Mouse (Mus musculus): ENCODE measurements at regions not wholly inside any gene's neighbourhood (a gene's known extent, or its start where the extent isn't known, plus 50 kb on each side); places are given as distances from the start of the nearest gene placed in this dataset.

- Histone ChIP-seq H3K36me3 (ENCODE audit: control insufficient read depth, insufficient read depth, low read length) (no peaks in the 10 kb centered on the region), H3K4me2 (no peak overlapping the region), H3K9me3 (replicated peaks; ENCODE audit: control insufficient read depth, low read length) (no peaks in the 10 kb centered on the region), H3K4me1 (ENCODE audit: control insufficient read depth, insufficient read depth, low read length) (peaks cover 4% of the 10 kb centered on the region; the same call in 1 of the 2 replicates), H3K4me3 (ENCODE audit: low read depth, low read length) (no peak overlapping the region), H3K9ac (ENCODE audit: low read depth, low read length) (no peak overlapping the region), H3K27me3 (ENCODE audit: control insufficient read depth, insufficient read depth, low read length) (peaks cover 23% of the 10 kb centered on the region), H3K27ac (ENCODE audit: low read depth, low read length) (no peak overlapping the region)
- no peak for ATAC-seq (replicated peaks; ENCODE audit: insufficient number of reproducible peaks, low FRiP score, low TSS enrichment)
- WGBS (ENCODE audit: insufficient replicate concordance) = 46% methylated on average over 1 of the region's 1 CpGs
Observed at GRCm38 (mm10) chr6:67115505-67116303, 78.4 kb upstream of the Gadd45a start.

GRCm38 (mm10) chr6:67114753-67115152 lies 77.5 kb upstream of the Gadd45a start:
- ATAC-seq (replicated peaks; ENCODE audit: insufficient number of reproducible peaks, low FRiP score, low TSS enrichment) = no peak
- H3K9me3 ChIP-seq (replicated peaks; ENCODE audit: control insufficient read depth, low read length) = no peaks in the 10 kb centered on the region
- H3K27me3 ChIP-seq (ENCODE audit: control insufficient read depth, insufficient read depth, low read length) = peaks cover 23% of the 10 kb centered on the region
- H3K27ac ChIP-seq (ENCODE audit: low read depth, low read length) = no peak overlapping the region
- no peaks in the 10 kb centered on the region for H3K36me3 ChIP-seq (ENCODE audit: control insufficient read depth, insufficient read depth, low read length)
- no peak overlapping the region for H3K4me3 ChIP-seq (ENCODE audit: low read depth, low read length)
- H3K4me1 ChIP-seq (ENCODE audit: control insufficient read depth, insufficient read depth, low read length) = peaks cover 4% of the 10 kb centered on the region; the same call in 1 of the 2 replicates
- WGBS (ENCODE audit: insufficient replicate concordance) = 87% methylated on average over 4 of the region's 4 CpGs
- no peak overlapping the region for H3K4me2 ChIP-seq
- no peak overlapping the region for H3K9ac ChIP-seq (ENCODE audit: low read depth, low read length)

- H3K36me3 ChIP-seq (ENCODE audit: control insufficient read depth, insufficient read depth, low read length) = no peaks in the 10 kb centered on the region
- peaks cover 4% of the 10 kb centered on the region; the same call in 1 of the 2 replicates for H3K4me1 ChIP-seq (ENCODE audit: control insufficient read depth, insufficient read depth, low read length)
- no peak overlapping the region for H3K27ac ChIP-seq (ENCODE audit: low read depth, low read length)
- peak overlapping the region; percentile 67 for H3K4me2 ChIP-seq
- peak overlapping the region; percentile 37 for H3K4me3 ChIP-seq (ENCODE audit: low read depth, low read length)
- 0 out of 2 replicates have a peak, but pooled peaks have one; percentile 39 for ATAC-seq (replicated peaks; ENCODE audit: insufficient number of reproducible peaks, low FRiP score, low TSS enrichment)
- peak overlapping the region; percentile 54 for H3K9ac ChIP-seq (ENCODE audit: low read depth, low read length)
- 6% methylated on average over 26 of the region's 26 CpGs for WGBS (ENCODE audit: insufficient replicate concordance)
- no peaks in the 10 kb centered on the region for H3K9me3 ChIP-seq (replicated peaks; ENCODE audit: control insufficient read depth, low read length)
- peaks cover 23% of the 10 kb centered on the region for H3K27me3 ChIP-seq (ENCODE audit: control insufficient read depth, insufficient read depth, low read length)
Observed at GRCm38 (mm10) chr6:67113686-67114278, 76.5 kb upstream of the Gadd45a start.

GRCm38 (mm10) chr6:67113261-67113660 lies 76.0 kb upstream of the Gadd45a start:
- Histone ChIP-seq H3K4me3 (ENCODE audit: low read depth, low read length) (peak overlapping the region; percentile 37; the same call in 1 of the 2 replicates), H3K4me2 (peak overlapping the region; percentile 67), H3K27ac (ENCODE audit: low read depth, low read length) (no peak overlapping the region), H3K27me3 (ENCODE audit: control insufficient read depth, insufficient read depth, low read length) (peaks cover 23% of the 10 kb centered on the region), H3K9me3 (replicated peaks; ENCODE audit: control insufficient read depth, low read length) (no peaks in the 10 kb centered on the region), H3K36me3 (ENCODE audit: control insufficient read depth, insufficient read depth, low read length) (no peaks in the 10 kb centered on the region), H3K9ac (ENCODE audit: low read depth, low read length) (no peak overlapping the region), H3K4me1 (ENCODE audit: control insufficient read depth, insufficient read depth, low read length) (peaks cover 4% of the 10 kb centered on the region; the same call in 1 of the 2 replicates)
- WGBS (ENCODE audit: insufficient replicate concordance) = 62% methylated on average over 4 of the region's 4 CpGs
- no peak for ATAC-seq (replicated peaks; ENCODE audit: insufficient number of reproducible peaks, low FRiP score, low TSS enrichment)

- no peaks in the 10 kb centered on the region for H3K9me3 ChIP-seq (replicated peaks; ENCODE audit: control insufficient read depth, low read length)
- 62% methylated on average over 6 of the region's 6 CpGs for WGBS (ENCODE audit: insufficient replicate concordance)
- H3K4me1 ChIP-seq (ENCODE audit: control insufficient read depth, insufficient read depth, low read length) = peaks cover 4% of the 10 kb centered on the region; the same call in 1 of the 2 replicates
- no peak overlapping the region for H3K27ac ChIP-seq (ENCODE audit: low read depth, low read length)
- H3K9ac ChIP-seq (ENCODE audit: low read depth, low read length) = no peak overlapping the region
- H3K4me3 ChIP-seq (ENCODE audit: low read depth, low read length) = no peak overlapping the region
- no peak for ATAC-seq (replicated peaks; ENCODE audit: insufficient number of reproducible peaks, low FRiP score, low TSS enrichment)
- no peak overlapping the region for H3K4me2 ChIP-seq
- H3K36me3 ChIP-seq (ENCODE audit: control insufficient read depth, insufficient read depth, low read length) = no peaks in the 10 kb centered on the region
- H3K27me3 ChIP-seq (ENCODE audit: control insufficient read depth, insufficient read depth, low read length) = peaks cover 23% of the 10 kb centered on the region
Observed at GRCm38 (mm10) chr6:67112311-67112710, 75.1 kb upstream of the Gadd45a start.

- H3K4me2 ChIP-seq = no peak overlapping the region
- ATAC-seq (replicated peaks; ENCODE audit: insufficient number of reproducible peaks, low FRiP score, low TSS enrichment) = no peak
- peaks cover 4% of the 10 kb centered on the region; the same call in 1 of the 2 replicates for H3K4me1 ChIP-seq (ENCODE audit: control insufficient read depth, insufficient read depth, low read length)
- no peaks in the 10 kb centered on the region for H3K36me3 ChIP-seq (ENCODE audit: control insufficient read depth, insufficient read depth, low read length)
- 63% methylated on average over 2 of the region's 2 CpGs for WGBS (ENCODE audit: insufficient replicate concordance)
- no peak overlapping the region for H3K9ac ChIP-seq (ENCODE audit: low read depth, low read length)
- H3K27ac ChIP-seq (ENCODE audit: low read depth, low read length) = no peak overlapping the region
- H3K27me3 ChIP-seq (ENCODE audit: control insufficient read depth, insufficient read depth, low read length) = peaks cover 19% of the 10 kb centered on the region
- no peak overlapping the region for H3K4me3 ChIP-seq (ENCODE audit: low read depth, low read length)
- H3K9me3 ChIP-seq (replicated peaks; ENCODE audit: control insufficient read depth, low read length) = no peaks in the 10 kb centered on the region
Observed at GRCm38 (mm10) chr6:67111581-67111980, 74.3 kb upstream of the Gadd45a start.

GRCm38 (mm10) chr6:67110391-67110790 lies 73.1 kb upstream of the Gadd45a start:
- no peak for ATAC-seq (replicated peaks; ENCODE audit: insufficient number of reproducible peaks, low FRiP score, low TSS enrichment)
- no peaks in the 10 kb centered on the region for H3K36me3 ChIP-seq (ENCODE audit: control insufficient read depth, insufficient read depth, low read length)
- H3K27ac ChIP-seq (ENCODE audit: low read depth, low read length) = no peak overlapping the region
- H3K27me3 ChIP-seq (ENCODE audit: control insufficient read depth, insufficient read depth, low read length) = peaks cover 19% of the 10 kb centered on the region
- no peak overlapping the region for H3K4me2 ChIP-seq
- H3K4me3 ChIP-seq (ENCODE audit: low read depth, low read length) = no peak overlapping the region
- H3K4me1 ChIP-seq (ENCODE audit: control insufficient read depth, insufficient read depth, low read length) = peaks cover 4% of the 10 kb centered on the region; the same call in 1 of the 2 replicates
- H3K9me3 ChIP-seq (replicated peaks; ENCODE audit: control insufficient read depth, low read length) = no peaks in the 10 kb centered on the region
- no peak overlapping the region for H3K9ac ChIP-seq (ENCODE audit: low read depth, low read length)
- 50% methylated on average over 1 of the region's 1 CpGs for WGBS (ENCODE audit: insufficient replicate concordance)

GRCm38 (mm10) chr6:67109774-67110173 lies 72.5 kb upstream of the Gadd45a start:
- H3K36me3 ChIP-seq (ENCODE audit: control insufficient read depth, insufficient read depth, low read length) = no peaks in the 10 kb centered on the region
- H3K9ac ChIP-seq (ENCODE audit: low read depth, low read length) = no peak overlapping the region
- no peaks in the 10 kb centered on the region for H3K9me3 ChIP-seq (replicated peaks; ENCODE audit: control insufficient read depth, low read length)
- WGBS (ENCODE audit: insufficient replicate concordance) = 57% methylated on average over 4 of the region's 4 CpGs
- H3K27ac ChIP-seq (ENCODE audit: low read depth, low read length) = no peak overlapping the region
- no peak overlapping the region for H3K4me2 ChIP-seq
- H3K27me3 ChIP-seq (ENCODE audit: control insufficient read depth, insufficient read depth, low read length) = peaks cover 19% of the 10 kb centered on the region
- ATAC-seq (replicated peaks; ENCODE audit: insufficient number of reproducible peaks, low FRiP score, low TSS enrichment) = no peak
- H3K4me1 ChIP-seq (ENCODE audit: control insufficient read depth, insufficient read depth, low read length) = peaks cover 4% of the 10 kb centered on the region; the same call in 1 of the 2 replicates
- H3K4me3 ChIP-seq (ENCODE audit: low read depth, low read length) = no peak overlapping the region

Data from heart, embryonic 11.5 days (tissue).